Mouse (Mus musculus): ENCODE measurements at regions not wholly inside any gene's neighbourhood (a gene's known extent, or its start where the extent isn't known, plus 50 kb on each side); places are given as distances from the start of the nearest gene placed in this dataset.

DNA sequence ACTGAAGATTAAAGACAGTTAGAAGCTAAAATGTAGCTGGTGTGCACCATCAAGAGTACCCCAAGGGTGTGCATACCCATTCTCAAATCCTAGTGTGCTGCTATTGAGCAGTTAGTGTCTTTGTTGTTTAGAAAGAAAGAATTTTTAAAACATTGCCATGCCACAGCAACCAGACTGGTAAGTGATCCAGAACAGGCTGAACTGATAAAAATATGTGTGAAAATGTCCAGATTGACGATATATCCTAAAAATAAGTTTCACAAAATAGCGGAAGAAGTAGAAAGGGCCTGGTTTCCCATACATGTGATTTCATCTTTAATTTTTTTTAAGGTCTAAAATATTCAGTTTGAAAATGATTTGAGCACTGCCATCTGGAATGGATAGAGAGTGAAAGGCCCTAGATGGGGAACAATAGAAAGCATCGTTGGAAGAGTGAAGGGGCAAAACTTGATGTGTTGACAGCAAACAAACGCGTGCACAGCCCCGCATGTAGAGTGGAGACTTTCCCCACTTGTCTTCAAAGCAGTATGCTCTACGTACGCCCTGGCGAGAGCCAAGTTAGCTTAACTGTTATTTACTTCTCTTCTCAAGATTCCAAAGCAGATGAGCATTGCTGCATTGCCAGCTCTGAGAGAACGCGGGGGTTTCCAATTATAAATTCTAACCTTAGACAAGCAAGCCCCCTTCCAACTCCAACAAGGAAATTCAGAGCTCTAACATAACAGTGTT, 100.3 kb downstream of the Rap2a start:
- TF ChIP-seq CTCF (IDR thresholded peaks at IDR 0.05; ENCODE audit: insufficient read depth, low read length) (no peak), POLR2A (IDR thresholded peaks at IDR 0.05; ENCODE audit: borderline replicate concordance, extremely low read depth, low read depth, low read length) (no peak)
